Mouse (Mus musculus) neural tube, embryonic 13.5 days (tissue): Measurements from ENCODE around the gene Rrm1. TPM values are rescaled to one million over a fixed set of nuclear protein-coding genes. Genes with fewer than 3 reads are reported as not detected.

Source experiments
- ATAC-seq: fragments of 200-750 bp; cut with Nextera tagmentation; 2 replicates; pipeline ENCODE4 v1.8.0; 2017; ENCODE audit warnings: low read depth, mild to moderate bottlenecking, moderate TSS enrichment, moderate library complexity
- H3K27ac ChIP-seq: fragments of 300-500 bp; sonication (generic); replicated peaks from 2 replicates; pipeline ENCODE4 v1.5.1; 2015; ENCODE audit warnings: moderate library complexity, mild to moderate bottlenecking, inconsistent platforms
- H3K27me3 ChIP-seq: fragments of 300-500 bp; sonication (generic); 2 replicates; pipeline ENCODE4 v1.6.1; 2015; ENCODE audit warnings: mild to moderate bottlenecking, inconsistent platforms
- H3K36me3 ChIP-seq: fragments of 300-500 bp; sonication (generic); 2 replicates; pipeline ENCODE4 v1.6.1; 2015; ENCODE audit warnings: mild to moderate bottlenecking, inconsistent platforms
- H3K4me1 ChIP-seq: fragments of 300-500 bp; sonication (generic); replicated peaks from 2 replicates; pipeline ENCODE4 v1.6.1; 2015; ENCODE audit warnings: inconsistent platforms
- H3K4me2 ChIP-seq: fragments of 300-500 bp; sonication (generic); 2 replicates; pipeline ENCODE4 v1.6.1; 2015; ENCODE audit warnings: inconsistent platforms, mild to moderate bottlenecking, moderate library complexity
- H3K4me3 ChIP-seq: fragments of 300-500 bp; sonication (generic); 2 replicates; pipeline ENCODE4 v1.5.1; 2015; ENCODE audit warnings: mild to moderate bottlenecking, inconsistent platforms
- H3K9ac ChIP-seq: fragments of 300-500 bp; sonication (generic); 2 replicates; pipeline ENCODE4 v1.6.1; 2015; ENCODE audit warnings: moderate library complexity, mild to moderate bottlenecking, inconsistent platforms
- H3K9me3 ChIP-seq: fragments of 300-500 bp; sonication (generic); 2 replicates; pipeline ENCODE4 v1.6.1; 2016; ENCODE audit warnings: inconsistent platforms
- WGBS: fragments of 180-500 bp; shearing (Covaris S2); methylation state at CpG from one replicate; pipeline ENCODE4 v1.1.7; 2015; 5-methylcytosine and 5-hydroxymethylcytosine counted together
- polyA plus RNA-seq: library from polyadenylated mRNA; unstranded; fragments of >200 nt; fragmentation: Nextera tagmentation; extraction: Ambion mirVana; gene quantifications from 2 replicates; pipeline ENCODE4 v1.2.1, GENCODE M21; 2015

Rrm1 gene
- polyA plus RNA-seq, 1 experiment from 2014 or later = 46.7 TPM

- Histone ChIP-seq H3K4me1 (0 out of 2 replicates have a peak, but pooled peaks cover 11% of the 10 kb centered on the region), H3K27me3 (peaks cover 11% of the 10 kb centered on the region), H3K36me3 (no peaks in the 10 kb centered on the region), H3K4me3 (no peak overlapping the region), H3K27ac (no peak overlapping the region), H3K4me2 (no peak overlapping the region), H3K9ac (no peak overlapping the region), H3K9me3 (no peaks in the 10 kb centered on the region)
- no peak for ATAC-seq
- 63% methylated on average over 7 of the region's 7 CpGs for WGBS
These were observed 68.2 kb downstream of the Rrm1 start for GRCm38 (mm10) chr7:102509726-102510125.

- no peak overlapping the region for H3K9ac ChIP-seq
- H3K4me1 ChIP-seq = 0 out of 2 replicates have a peak, but pooled peaks cover 14% of the 10 kb centered on the region
- H3K36me3 ChIP-seq = no peaks in the 10 kb centered on the region
- WGBS = 89% methylated on average over 10 of the region's 10 CpGs
- no peak for ATAC-seq
- H3K4me3 ChIP-seq = no peak overlapping the region
- H3K27me3 ChIP-seq = peaks cover 14% of the 10 kb centered on the region
- H3K4me2 ChIP-seq = no peak overlapping the region
- no peaks in the 10 kb centered on the region for H3K9me3 ChIP-seq
- H3K27ac ChIP-seq = no peak overlapping the region
These were observed 70.4 kb downstream of the Rrm1 start for GRCm38 (mm10) chr7:102511927-102512326.

- peak overlapping the region; percentile 53 for H3K4me3 ChIP-seq
- peak overlapping the region; percentile 82 for H3K4me2 ChIP-seq
- H3K9ac ChIP-seq = peak overlapping the region; percentile 81
- ATAC-seq = peak; percentile 98
- 0 out of 2 replicates have a peak, but pooled peaks cover 14% of the 10 kb centered on the region for H3K4me1 ChIP-seq
- H3K9me3 ChIP-seq = no peaks in the 10 kb centered on the region
- under 1% methylated on average over 54 of the region's 54 CpGs for WGBS
- H3K27ac ChIP-seq = no peak overlapping the region
- no peaks in the 10 kb centered on the region for H3K36me3 ChIP-seq
- peaks cover 14% of the 10 kb centered on the region for H3K27me3 ChIP-seq
These were observed 71.4 kb downstream of the Rrm1 start for GRCm38 (mm10) chr7:102512814-102513435.

GRCm38 (mm10) chr7:102514144-102514543 lies 72.6 kb downstream of the Rrm1 start:
- ATAC-seq = no peak
- Histone ChIP-seq H3K4me2 (no peak overlapping the region), H3K9ac (no peak overlapping the region), H3K4me3 (no peak overlapping the region), H3K27ac (no peak overlapping the region), H3K4me1 (0 out of 2 replicates have a peak, but pooled peaks cover 14% of the 10 kb centered on the region), H3K36me3 (no peaks in the 10 kb centered on the region), H3K27me3 (peaks cover 14% of the 10 kb centered on the region), H3K9me3 (no peaks in the 10 kb centered on the region)
- WGBS = 84% methylated on average over 4 of the region's 4 CpGs

GRCm38 (mm10) chr7:102516261-102517050 lies 75.0 kb downstream of the Rrm1 start:
- Histone ChIP-seq H3K4me1 (0 out of 2 replicates have a peak, but pooled peaks cover 14% of the 10 kb centered on the region), H3K9me3 (no peaks in the 10 kb centered on the region), H3K36me3 (no peaks in the 10 kb centered on the region), H3K9ac (no peak overlapping the region), H3K4me2 (no peak overlapping the region), H3K27me3 (peaks cover 14% of the 10 kb centered on the region), H3K4me3 (no peak overlapping the region), H3K27ac (no peak overlapping the region)
- no peak for ATAC-seq
- 73% methylated on average over 10 of the region's 10 CpGs for WGBS

- 78% methylated on average over 2 of the region's 2 CpGs for WGBS
These were observed 75.5 kb downstream of the Rrm1 start for GRCm38 (mm10) chr7:102517051-102517335.

More at GRCm38 (mm10) chr7:102517051-102517335, 75.5 kb downstream of the Rrm1 start:
- Histone ChIP-seq H3K36me3 (no peaks in the 10 kb centered on the region), H3K4me1 (0 out of 2 replicates have a peak, but pooled peaks cover 14% of the 10 kb centered on the region), H3K4me2 (no peak overlapping the region), H3K9me3 (no peaks in the 10 kb centered on the region), H3K9ac (no peak overlapping the region), H3K27ac (no peak overlapping the region), H3K4me3 (no peak overlapping the region), H3K27me3 (peaks cover 14% of the 10 kb centered on the region)
- ATAC-seq = no peak

Other genes starting within 250 kb of the Rrm1 start
- gene Nup98, start 231.5 kb upstream of the Rrm1 start, polyA plus RNA-seq = 21.6 and 23.7 TPM in 2 replicates
- gene Pgap2, start 231.5 kb upstream of the Rrm1 start, polyA plus RNA-seq = 47.5 and 49.6 TPM in 2 replicates
- gene Rhog, start 185.6 kb upstream of the Rrm1 start, polyA plus RNA-seq = 20.1 and 22.5 TPM in 2 replicates
- 10.2 and 11.6 TPM in 2 replicates for gene Stim1, start 173.9 kb upstream of the Rrm1 start, polyA plus RNA-seq
- 0.48 and 0.50 TPM in 2 replicates for gene Olfr543, start 40.0 kb downstream of the Rrm1 start, polyA plus RNA-seq
- 0.17 TPM in 1 of 2 replicates, not detected in the other for gene Olfr544, start 46.6 kb downstream of the Rrm1 start, polyA plus RNA-seq
- gene Olfr545, start 57.9 kb downstream of the Rrm1 start, polyA plus RNA-seq = 0.38 TPM in 1 of 2 replicates, not detected in the other
- gene Olfr547, start 93.1 kb downstream of the Rrm1 start, polyA plus RNA-seq = not detected in 2 replicates
- gene Olfr548-ps1, start 99.2 kb downstream of the Rrm1 start, polyA plus RNA-seq = not detected in 2 replicates
- not detected in 2 replicates for gene Olfr549, start 108.2 kb downstream of the Rrm1 start, polyA plus RNA-seq
- 0.15 and 0.36 TPM in 2 replicates for gene Trim21, start 123.8 kb downstream of the Rrm1 start, polyA plus RNA-seq
- gene Olfr550, start 129.7 kb downstream of the Rrm1 start, polyA plus RNA-seq = not detected in 2 replicates
- gene Olfr551, start 150.2 kb downstream of the Rrm1 start, polyA plus RNA-seq = not detected in 2 replicates
- gene Olfr552, start 156.1 kb downstream of the Rrm1 start, polyA plus RNA-seq = 0.06 TPM in 1 of 2 replicates, not detected in the other
- gene Olfr553, start 176.5 kb downstream of the Rrm1 start, polyA plus RNA-seq = not detected in 2 replicates
- gene Olfr554, start 196.7 kb downstream of the Rrm1 start, polyA plus RNA-seq = not detected in 2 replicates
- gene Olfr555, start 217.1 kb downstream of the Rrm1 start, polyA plus RNA-seq = not detected in 2 replicates
- not detected in 2 replicates for gene Olfr556, start 223.2 kb downstream of the Rrm1 start, polyA plus RNA-seq
- 9.3 and 12.3 TPM in 2 replicates for gene Trim68, start 245.6 kb downstream of the Rrm1 start, polyA plus RNA-seq